Mouse (Mus musculus) left cerebral cortex, adult 8-10 months (tissue): Measurements from ENCODE around the gene Ahctf1. TPM values are rescaled to one million over a fixed set of nuclear protein-coding genes. Genes with fewer than 3 reads are reported as not detected.
"Not testable (repeated sequence)": the region's sequence is repeated elsewhere in the genome, so short reads cannot be mapped to it uniquely, and the experiment has no call there.

Source experiments
- DNase-seq, 2 experiments: peaks; one replicate each; pipeline ENCODE4 v3.0.0; 2022; ENCODE audit warnings: low spot score in 2 of 2
- total RNA-seq, 4 experiments: library from RNA; stranded (reverse); gene quantifications; 2 replicates each; pipeline ENCODE4 v1.2.4; 2022

The Ahctf1 gene
- total RNA-seq, 4 experiments from 2014 or later = 35.4 to 38.4 (median 36.1) TPM

- not testable (repeated sequence) for DNase-seq
These were observed 88.2 kb downstream of the Ahctf1 start for GRCm38 (mm10) chr1:179715289-179715688.

GRCm38 (mm10) chr1:179713367-179713766, 90.1 kb downstream of the Ahctf1 start:
- no peak for DNase-seq

- DNase-seq = no peak
These were observed 90.8 kb downstream of the Ahctf1 start for GRCm38 (mm10) chr1:179712658-179713057.

- DNase-seq = no peak
These were observed 92.7 kb downstream of the Ahctf1 start for GRCm38 (mm10) chr1:179710739-179711138.

- DNase-seq = peak; percentile 27 to 92
These were observed 94.1 kb downstream of the Ahctf1 start for GRCm38 (mm10) chr1:179709390-179709789.

GRCm38 (mm10) chr1:179705154-179705553, 98.3 kb downstream of the Ahctf1 start:
- DNase-seq = peak; percentile 18 to 37

GRCm38 (mm10) chr1:179704150-179704549, 99.3 kb downstream of the Ahctf1 start:
- DNase-seq = no peak

Other genes starting within 250 kb of the Ahctf1 start
- 10 to 100 TPM; 65.4 to 75.6 (median 71.6) TPM for gene Sccpdh, start 135.5 kb downstream of the Ahctf1 start, total RNA-seq
- gene Kif28, start 58.4 kb downstream of the Ahctf1 start, total RNA-seq = under 1 TPM in 2 of 4 experiments, not detected in 2; 0.22 to 0.27 TPM
- not detected for gene Gm10518, start 304 bp downstream of the Ahctf1 start, total RNA-seq
- 100 to 1,000 TPM; 222 to 265 (median 238) TPM for gene Cdc42bpa, start 156.8 kb upstream of the Ahctf1 start, total RNA-seq